Mouse (Mus musculus): Measurements from ENCODE around the gene 9530068E07Rik.

DNA sequence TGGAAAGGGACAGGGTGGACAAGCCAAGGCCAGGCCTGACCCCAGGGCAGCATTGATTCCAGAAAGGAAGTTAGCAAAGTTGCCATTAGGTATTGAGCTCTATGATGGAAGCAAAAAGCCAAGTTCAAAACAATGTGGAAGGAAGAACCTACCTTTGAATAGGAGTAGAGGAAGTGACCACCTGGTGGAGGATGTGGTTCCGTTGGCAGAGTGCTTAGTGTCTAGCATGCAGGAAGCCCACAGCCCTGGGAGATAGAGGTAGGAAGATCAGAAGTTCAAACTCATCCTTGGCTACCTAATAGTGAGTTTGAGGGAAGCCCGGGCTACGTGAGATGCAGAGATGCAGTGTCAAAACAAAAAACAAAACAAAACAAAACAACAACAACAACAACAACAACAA is 44.0 kb upstream of the 9530068E07Rik start:
- no peak for TF ChIP-seq CTCF (IDR thresholded peaks at IDR 0.05)
- no peak for TF ChIP-seq EP300 (IDR thresholded peaks at IDR 0.05)
